Mouse (Mus musculus): ENCODE measurements around the gene Gm21962. TPM values are rescaled to one million over a fixed set of nuclear protein-coding genes. Genes with fewer than 3 reads are reported as not detected.
"Not testable (repeated sequence)": the region's sequence is repeated elsewhere in the genome, so short reads cannot be mapped to it uniquely, and the experiment has no call there.

Gm21962 gene
- not detected for total RNA-seq (2021)
- long read RNA-seq: 0 reads

DNA sequence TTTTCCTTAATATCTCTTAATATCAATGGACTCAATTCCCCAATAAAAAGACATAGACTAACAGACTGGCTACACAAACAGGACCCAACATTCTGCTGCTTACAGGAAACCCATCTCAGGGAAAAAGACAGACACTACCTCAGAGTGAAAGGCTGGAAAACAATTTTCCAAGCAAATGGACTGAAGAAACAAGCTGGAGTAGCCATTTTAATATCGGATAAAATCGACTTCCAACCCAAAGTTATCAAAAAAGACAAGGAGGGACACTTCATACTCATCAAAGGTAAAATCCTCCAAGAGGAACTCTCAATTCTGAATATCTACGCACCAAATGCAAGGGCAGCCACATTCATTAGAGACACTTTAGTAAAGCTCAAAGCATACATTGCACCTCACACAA lies at the start of gene Gm21962:
TSS of gene Gm21962 (plus strand) at position 301 of the 400 bp plus-strand sequence.
- DNase-seq (ENCODE audit: low spot score in 2 of 2): not testable (repeated sequence)

DNA sequence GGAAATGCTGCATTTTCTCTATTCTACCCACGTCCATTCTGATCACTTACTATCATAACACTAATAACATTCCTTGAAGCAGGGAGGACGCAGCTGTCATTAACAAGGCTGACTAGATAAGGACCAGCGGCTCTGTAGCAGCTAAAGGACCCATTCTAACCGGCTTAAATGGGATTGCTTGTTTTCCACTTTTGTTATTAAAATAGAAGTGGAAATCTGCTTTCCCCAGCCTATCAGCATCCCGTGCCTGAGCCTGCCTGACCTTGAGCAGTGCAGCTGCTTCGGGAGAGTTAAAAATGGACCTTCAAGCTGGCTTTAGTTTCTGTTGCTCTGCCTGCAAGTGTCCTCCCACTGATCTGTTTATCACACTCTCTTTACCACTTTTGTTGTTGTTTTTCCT lies 49.2 kb upstream of the Gm21962 start:
- no peak for DNase-seq (ENCODE audit: low spot score in 2 of 2)

DNA sequence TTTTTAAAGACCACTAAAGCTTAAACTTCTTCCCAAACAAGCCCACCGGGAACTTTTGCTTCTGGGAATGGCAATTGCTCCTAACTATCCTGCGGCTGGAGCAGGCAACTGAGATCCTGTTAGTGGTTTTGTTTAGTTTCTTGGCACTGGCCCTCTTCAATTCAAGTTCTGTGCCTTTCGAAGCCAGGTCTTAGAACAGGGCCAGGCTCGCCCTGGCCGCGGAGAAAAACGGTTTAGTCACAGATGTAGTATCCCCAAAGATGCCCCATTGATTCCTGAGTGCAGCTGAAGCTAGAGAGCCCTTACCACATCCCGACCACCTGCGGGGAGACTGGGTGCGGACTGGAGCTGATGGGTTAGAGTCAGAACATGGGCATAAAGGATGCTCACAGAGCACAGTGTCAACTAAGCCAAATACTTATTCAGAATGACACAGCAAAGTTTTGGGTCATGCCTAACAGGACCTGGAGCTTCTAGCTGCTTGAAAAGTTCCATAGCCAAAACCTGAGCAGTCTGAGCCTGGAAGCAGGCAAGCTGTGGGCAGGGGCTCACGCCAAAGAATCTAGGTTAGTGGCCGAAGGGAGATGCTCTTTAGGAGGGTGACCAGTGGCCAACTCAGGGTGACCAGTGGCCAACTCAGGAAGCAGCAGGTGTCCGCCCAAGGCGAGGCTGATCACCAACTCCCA lies 48.3 kb upstream of the Gm21962 start:
- peak; percentile 16 to 34 for DNase-seq (ENCODE audit: low spot score in 2 of 2)

DNA sequence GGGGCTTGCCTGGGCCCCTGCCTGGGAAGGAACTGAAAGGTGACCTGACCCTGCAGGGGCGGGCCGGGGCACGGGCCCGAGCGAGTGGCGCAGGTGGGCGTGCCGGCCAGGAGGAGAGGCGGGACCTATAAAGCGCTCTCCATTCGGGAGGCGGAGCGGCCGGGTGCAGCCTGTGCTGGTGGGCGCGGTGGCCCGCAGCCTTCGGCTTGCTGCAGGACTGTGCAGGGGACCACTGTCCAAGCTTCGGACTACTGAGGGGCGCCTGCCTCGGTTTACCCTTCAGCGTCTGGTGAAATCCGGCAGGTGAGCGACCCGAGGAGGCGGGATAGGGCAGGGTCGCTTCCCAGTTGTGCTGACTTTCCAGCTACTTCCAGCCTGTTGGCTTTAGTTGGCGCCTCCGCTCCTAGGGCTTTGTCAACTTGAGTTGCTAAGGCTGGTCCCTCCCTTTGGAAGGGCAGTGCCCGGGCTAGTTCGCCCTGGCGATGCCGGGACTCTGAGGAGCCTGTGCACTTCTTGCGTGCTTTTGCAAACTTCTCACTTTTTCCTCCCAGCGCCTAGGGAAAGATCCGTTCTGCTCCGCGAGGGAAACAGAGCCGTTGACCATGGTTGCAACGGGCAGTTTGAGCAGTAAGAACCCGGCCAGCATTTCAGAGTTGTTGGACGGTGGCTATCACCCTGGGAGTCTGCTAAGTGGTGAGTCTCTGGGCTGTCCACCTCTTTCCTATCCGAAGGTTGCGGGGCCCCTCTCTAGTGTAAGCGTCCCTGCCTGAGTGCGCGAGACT lies 47.6 kb upstream of the Gm21962 start:
- peak; percentile 38 to 55 for DNase-seq (ENCODE audit: low spot score in 2 of 2)

DNA sequence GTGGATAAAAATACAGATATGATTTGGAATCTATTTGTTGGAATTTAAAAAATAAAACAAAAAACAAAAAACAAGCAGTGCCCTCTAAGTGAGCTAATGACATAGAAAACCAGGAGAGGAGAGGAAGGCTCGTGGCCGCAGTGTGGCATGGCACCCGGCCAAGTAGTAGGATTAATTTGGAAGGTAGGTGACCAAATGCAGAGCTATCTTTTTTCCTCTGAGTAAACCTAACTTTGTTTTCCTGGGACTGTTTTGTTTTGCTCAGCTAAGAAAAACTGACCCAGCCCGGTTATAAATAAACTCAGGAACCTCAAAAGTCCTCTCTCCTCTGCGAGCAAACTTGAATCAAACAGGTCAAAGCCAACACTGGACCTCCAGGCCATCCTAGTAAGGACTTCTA lies 46.3 kb upstream of the Gm21962 start:
- no peak for DNase-seq (ENCODE audit: low spot score in 2 of 2)

DNA sequence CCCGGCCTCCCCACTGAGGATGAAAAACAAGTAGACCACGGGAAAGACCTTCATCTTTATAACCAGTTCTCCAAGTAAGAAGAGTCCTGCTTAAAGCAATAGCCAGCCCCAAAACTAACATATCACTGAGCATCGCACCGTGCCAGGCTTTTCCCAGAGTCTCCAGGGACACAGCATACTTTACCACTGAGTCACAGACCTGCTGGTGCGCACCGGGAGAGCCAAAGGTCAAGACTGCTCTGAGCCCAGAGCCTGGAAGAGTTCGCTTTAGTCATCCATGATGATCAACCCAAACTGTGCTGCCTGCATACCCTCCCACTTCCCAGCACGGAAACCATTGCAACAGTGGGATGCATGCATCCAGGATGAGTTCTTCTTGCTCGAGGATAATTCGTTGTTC lies 37.6 kb upstream of the Gm21962 start:
- no peak for DNase-seq (ENCODE audit: low spot score in 2 of 2)

DNA sequence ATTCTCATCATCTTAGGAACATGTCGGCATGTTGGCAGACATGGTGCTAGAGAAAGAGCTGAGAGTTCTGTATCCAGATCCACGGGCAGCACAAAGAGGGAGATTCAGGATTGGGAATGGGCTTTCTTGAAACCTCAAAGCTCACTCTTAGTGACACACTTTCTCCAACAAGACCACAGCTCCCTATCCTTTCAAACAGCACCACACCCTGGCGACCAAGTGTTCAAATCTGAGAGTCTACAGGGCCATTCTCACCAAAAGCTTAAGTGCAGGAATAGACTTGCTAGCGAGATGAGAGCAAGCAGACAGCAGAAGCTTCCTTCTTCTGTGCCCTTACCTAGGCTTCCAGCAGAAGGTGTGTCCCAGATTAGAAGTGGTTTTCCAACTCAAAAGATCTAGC lies 34.8 kb upstream of the Gm21962 start:
- DNase-seq (ENCODE audit: low spot score in 2 of 2): no peak

DNA sequence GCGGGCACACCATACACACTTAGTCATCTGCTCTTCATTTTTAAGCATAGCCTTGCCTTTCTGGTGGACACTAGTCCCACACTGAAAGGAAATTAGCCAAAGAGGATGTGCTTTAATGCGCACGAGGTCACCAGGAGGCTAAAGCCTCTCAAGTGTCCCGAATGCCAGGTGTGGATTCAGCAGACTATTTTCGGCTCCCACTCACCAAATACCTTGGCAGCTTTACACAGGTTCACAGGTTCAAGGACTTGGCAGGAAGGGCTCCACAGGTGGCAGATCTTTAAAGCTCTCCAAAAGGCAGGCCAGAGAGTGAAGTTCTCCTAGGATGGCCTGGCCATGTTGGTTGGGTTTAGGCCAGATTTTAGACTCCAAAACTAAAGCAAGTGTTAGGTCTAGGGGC lies 30.1 kb upstream of the Gm21962 start:
- DNase-seq (ENCODE audit: low spot score in 2 of 2): no peak

DNA sequence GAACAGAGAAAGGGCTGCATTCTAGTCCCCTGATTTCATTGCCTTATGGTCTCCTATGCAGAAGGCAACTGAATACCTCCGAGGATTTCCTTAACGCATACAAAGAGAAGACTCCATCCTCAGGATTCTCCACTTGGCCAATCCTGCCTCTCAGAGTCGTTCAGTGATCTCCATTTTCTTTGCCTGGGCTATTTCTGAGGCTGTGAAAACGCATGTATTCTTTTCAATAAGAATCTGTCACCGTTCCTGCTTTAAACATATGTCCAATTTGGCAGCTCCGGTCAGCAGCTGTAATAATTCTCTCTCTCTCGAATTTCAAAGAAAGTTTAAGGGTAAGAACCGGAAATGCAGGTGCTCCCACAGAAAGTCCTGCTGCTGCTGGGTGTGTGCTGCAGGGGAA lies 29.2 kb upstream of the Gm21962 start:
- DNase-seq (ENCODE audit: low spot score in 2 of 2): no peak

DNA sequence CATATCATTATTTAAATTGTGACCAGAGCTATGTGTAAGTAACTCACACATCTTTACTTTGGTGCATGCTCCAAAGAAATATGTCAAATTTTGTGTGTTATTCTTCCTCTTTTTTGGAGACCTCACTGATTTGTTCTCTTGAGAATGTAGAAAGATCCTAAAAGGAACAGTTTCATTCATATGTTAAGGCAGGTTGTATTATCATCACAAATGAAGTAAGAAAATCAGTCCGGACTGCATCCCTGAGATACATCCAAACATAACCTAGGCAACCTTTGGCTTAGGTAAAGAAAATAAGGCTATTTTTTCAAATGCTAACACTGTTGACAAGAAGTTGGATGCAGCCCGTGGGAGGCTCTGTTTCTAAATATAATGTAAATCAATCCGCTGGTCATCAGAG lies 28.8 kb upstream of the Gm21962 start:
- DNase-seq (ENCODE audit: low spot score in 2 of 2): no peak

DNA sequence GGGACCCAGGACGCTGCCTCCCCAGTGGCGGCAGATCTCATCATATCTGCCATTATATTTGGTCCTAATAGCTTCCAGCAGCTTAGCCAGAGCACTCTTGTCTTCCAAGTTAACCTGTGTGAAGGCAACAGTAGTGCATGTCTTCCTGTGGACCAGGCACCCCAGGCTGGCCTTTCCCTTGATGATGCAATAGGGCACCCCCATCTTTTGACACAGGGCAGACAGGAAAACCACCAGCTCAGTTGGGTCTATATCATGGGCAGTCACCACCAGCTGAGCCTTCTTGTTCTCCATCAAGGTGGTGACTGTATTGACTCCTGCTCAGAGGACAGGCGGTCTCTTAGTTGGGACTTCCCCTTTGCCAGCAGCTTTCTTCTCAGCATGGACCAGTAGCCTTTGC lies 27.2 kb upstream of the Gm21962 start:
- DNase-seq (ENCODE audit: low spot score in 2 of 2): no peak

DNA sequence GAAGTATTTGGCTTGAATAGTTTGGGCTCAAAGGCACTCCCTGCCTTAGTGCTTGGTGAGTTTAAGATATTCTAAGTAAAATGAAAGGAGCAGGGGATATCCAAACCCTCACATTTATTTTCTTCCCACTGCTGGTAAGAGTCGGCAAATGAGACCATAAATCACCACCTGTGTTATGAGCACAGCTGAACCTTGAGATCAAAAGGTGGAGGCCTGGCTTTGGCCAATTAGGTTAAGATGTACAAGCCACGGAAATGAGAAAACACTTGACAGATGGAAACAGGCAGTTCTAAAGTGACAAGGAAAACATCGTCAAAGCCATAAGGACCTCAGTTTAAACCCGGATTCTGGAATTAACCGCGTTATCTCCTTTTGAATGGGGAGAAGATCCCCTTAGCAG lies 26.4 kb upstream of the Gm21962 start:
- DNase-seq (ENCODE audit: low spot score in 2 of 2): no peak

DNA sequence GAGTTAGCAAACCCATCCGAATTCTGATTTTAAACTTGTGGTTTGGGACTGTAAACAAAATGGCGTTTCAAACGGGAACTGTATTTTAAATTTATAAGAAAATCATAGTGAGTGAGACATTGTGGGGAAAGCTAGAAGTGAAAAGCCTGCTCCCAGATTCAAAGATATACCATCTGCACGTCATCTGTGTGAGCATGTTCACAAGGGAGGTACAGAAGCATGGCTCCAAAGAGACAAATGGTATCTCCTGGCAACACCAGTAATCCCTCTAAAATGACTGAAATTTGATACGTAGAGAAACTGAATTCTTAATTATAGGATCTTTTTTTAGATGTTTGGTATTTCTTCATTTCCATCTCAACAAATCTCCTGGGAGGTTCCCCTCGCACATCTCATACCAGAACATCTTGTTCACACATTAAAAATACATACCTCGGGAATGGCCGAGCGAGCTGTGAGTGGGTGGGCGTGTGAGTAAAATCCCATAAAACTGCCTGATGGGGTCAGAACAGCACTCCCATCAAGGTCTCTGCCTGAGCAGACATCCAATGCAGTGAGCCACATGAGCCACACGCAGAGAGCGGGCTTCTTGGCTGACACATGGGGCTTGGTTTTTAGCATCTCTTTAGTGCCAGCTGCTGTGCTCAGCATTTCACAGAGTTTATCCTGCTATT lies 23.8 kb upstream of the Gm21962 start:
- peak; percentile 19 to 36 for DNase-seq (ENCODE audit: low spot score in 2 of 2)

DNA sequence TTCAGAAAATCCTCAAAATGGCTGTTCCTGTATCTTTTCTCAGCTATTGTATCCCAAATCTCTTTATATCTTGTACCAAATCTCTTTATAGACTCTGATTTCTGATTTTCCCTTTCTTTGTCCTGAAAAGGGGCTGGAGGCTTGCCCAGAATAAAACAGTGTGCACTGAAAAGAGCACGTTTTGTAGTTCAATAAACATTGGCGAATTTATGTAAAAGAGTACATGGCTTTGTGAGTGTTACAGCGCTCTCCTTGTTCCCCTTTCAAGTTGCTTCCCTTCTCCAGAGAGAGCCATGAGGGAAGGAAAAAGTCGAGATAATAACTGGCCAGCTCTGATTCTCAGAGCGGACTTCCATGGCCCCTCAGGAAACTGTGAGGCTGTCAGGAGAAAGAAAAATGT lies 22.2 kb upstream of the Gm21962 start:
- no peak for DNase-seq (ENCODE audit: low spot score in 2 of 2)

DNA sequence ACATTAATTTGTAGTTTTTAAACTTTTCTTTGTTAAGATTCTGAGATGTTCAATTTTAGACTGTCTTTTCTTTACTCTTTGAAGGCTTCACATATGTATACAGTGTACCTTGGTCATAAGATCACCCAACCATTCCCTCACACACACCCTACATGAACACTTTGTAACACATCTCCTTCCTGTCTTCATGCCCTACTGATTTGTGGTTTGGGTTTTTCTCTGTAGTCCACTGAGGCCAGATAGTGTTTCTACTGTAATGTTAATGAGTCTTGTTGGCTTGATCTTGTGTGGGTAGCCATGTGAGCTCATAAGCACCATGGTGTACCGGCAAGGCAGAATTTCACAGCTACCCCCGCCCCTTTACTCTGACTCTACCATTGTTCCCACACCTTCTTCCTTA lies 18.5 kb upstream of the Gm21962 start:
- no peak for DNase-seq (ENCODE audit: low spot score in 2 of 2)

DNA sequence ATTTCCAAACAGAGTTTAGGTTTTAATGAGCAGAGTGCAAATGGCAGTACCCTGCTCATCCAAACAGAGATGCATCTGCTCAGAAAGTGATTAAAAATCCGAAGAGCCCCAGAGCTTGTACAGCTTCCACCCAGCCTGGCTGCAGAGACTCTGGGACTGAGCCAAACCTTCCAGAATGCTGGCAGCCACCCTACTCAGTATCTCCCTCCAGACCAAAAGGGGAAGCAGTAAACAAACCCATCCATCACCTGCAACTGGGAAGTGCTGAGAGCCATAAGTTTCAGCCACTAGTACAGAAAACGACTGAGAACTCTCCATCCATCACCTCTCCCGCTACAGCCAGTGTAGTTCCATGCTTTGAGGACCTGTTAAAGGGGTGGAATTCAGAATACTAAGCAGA lies 9.6 kb downstream of the Gm21962 start:
- peak; percentile 60 to 69 for DNase-seq (ENCODE audit: low spot score in 2 of 2)

DNA sequence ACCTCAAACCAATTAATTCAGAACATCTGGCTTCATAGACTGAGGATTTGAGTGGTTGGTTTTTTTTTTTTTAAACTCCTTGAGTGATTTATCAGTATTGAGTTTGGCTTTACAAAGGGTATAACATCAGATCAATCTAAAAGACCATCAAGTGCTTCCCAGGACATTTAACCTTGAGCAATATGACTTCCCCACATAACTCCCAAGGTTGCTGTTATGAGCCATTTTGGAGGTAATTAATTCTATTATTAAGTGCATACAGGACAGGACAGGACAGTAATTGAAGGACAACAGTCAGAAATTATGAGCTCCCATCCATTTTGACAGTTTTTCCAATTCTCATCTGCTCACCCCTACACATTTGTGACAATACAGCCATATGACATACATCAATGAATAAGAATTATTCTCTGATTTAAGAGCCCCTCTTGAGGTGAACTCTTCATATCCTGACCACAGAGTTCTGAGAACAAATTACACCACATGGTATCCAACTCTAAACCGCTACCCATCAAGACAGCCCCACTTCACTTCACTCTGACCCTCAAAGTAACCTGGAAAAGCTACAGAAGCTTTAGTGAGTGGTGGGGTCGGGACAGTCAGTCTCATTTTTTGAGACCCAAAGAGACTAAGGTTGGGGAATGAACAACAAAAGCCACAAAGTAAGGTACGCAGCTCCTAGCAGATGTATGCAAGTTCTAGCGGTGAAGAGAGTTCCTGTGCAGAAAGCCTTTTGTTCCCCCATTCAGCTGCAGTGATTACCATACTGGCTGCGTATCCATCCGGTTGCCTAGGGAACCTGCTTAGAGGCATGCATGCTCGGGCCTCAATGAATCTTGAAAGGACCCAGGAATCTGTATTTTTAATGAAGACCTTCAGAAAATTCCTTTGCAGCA lies 11.8 kb downstream of the Gm21962 start:
- peak; percentile 37 to 51 for DNase-seq (ENCODE audit: low spot score in 2 of 2)

DNA sequence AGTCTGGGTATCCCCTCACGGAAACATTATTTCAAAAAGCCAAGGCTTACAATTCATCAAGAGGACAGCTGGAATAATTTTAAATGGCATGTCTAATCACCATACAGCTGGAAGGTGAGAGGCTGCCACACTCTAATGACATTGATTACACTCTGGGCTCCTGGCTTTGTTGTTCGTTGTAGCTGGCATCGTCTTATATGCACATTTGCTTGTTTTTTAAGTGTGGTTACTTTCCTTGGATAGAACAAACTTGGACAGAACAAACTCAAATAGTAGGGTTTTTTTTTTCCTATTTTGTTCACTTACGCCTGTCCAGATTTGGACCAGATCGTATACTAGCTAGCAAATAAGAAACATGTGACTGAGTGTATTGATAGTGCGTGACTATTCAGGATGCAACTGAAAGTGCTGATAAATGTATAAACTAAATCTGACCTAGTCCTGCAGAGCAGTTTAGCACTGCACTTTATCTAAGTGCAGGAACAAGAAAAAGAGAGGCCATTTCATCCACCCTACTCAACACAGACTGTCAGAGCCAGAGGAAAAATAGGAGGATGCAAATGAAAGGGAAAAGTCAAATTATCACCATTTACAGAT lies 12.6 kb downstream of the Gm21962 start:
- no peak for DNase-seq (ENCODE audit: low spot score in 2 of 2)

DNA sequence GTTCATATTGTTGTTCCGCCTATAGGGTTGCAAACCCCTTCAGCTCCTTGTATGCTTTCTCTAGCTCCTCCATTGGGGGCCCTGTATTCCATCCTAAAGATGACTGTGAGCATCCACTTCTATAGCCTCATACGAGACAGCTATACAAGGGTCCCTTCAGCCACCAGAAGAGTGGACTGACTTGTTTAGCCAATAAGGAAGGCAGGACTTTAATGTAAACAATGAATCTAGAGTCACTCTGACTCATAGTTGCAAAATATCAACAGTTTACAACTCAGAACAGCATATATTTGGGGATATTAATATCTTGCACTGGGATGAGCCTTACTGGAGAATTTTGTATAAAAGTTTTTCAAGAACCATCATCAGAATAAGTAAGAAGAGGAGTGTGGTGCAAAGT lies 15.6 kb downstream of the Gm21962 start:
- DNase-seq (ENCODE audit: low spot score in 2 of 2): no peak

DNA sequence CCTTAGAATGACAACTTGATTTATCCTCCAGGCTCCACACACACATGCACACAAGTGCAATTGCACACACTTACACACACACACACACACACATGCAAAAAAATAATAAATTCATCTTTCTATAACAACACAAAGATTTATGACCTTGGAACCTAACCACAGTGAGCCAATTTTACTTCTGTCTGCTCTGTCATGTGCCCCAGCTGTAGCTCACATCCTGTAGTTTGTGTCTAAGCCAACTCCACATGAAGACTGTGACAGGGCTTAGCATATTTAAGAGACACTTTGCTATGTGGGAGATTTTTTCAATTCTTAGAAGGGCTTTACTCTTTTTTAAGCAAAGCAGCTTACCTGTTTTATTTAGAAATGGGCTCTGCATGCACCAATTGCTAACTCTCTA lies 20.2 kb downstream of the Gm21962 start:
- no peak for DNase-seq (ENCODE audit: low spot score in 2 of 2)

DNA sequence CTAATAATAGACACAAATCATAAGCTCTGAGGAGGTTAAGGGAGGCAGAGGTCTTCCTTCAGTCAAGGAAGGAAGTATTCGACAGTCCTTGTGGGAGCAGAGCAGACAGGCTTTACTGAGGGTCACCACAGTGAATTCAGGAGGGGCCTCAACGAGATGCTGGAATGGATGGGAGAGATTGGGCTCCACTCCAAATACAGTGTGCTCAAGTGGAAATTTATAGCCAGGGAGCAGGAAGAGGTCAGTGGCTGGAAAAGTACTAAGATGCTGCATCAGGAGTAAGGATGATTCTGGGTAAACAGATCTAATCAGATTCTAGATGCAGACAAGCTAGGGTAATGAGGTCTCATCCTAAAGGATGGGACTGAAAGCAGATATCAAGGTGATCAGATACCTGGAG lies 44.6 kb downstream of the Gm21962 start:
- no peak for DNase-seq (ENCODE audit: low spot score in 2 of 2)
